Mouse (Mus musculus): Measurements from ENCODE around the gene Klf14. TPM values are rescaled to one million over a fixed set of nuclear protein-coding genes. Genes with fewer than 3 reads are reported as not detected.

Gene Klf14
- polyA plus RNA-seq, 1 experiment from 2014 or later = 0.27 TPM

GRCm38 (mm10) chr6:30921826-30922225, 37.1 kb downstream of the Klf14 start:
- 63% methylated on average over 10 of the region's 11 CpGs for WGBS
- no peaks in the 10 kb centered on the region for H3K27me3 ChIP-seq
- H3K36me3 ChIP-seq = no peaks in the 10 kb centered on the region
- 0 out of 2 replicates have a peak, but pooled peaks cover 5% of the 10 kb centered on the region for H3K4me1 ChIP-seq (replicated peaks)
- H3K4me2 ChIP-seq = no peak overlapping the region
- no peaks in the 10 kb centered on the region for H3K9me3 ChIP-seq
- ATAC-seq (ENCODE audit: low read depth) = no peak
- H3K4me3 ChIP-seq = no peak overlapping the region
- H3K27ac ChIP-seq (replicated peaks) = no peak overlapping the region
- H3K9ac ChIP-seq = no peak overlapping the region

- no peak overlapping the region for H3K9ac ChIP-seq
- H3K4me2 ChIP-seq = peak overlapping the region; percentile 32
- H3K4me3 ChIP-seq = no peak overlapping the region
- H3K36me3 ChIP-seq = no peaks in the 10 kb centered on the region
- ATAC-seq (ENCODE audit: low read depth) = no peak
- 0 out of 2 replicates have a peak, but pooled peaks cover 5% of the 10 kb centered on the region for H3K4me1 ChIP-seq (replicated peaks)
- WGBS = 61% methylated on average over 21 of the region's 21 CpGs
- H3K27ac ChIP-seq (replicated peaks) = no peak overlapping the region
- no peaks in the 10 kb centered on the region for H3K27me3 ChIP-seq
- H3K9me3 ChIP-seq = no peaks in the 10 kb centered on the region
Observed at GRCm38 (mm10) chr6:30920834-30921675, 37.8 kb downstream of the Klf14 start.

GRCm38 (mm10) chr6:30915473-30915872, 43.4 kb downstream of the Klf14 start, which contains the start of gene Tsga13:
TSS of gene Tsga13 (minus strand) at chr6:30915573.
- no peak within 1 kb of the TSS for H3K4me2 ChIP-seq
- H3K36me3 ChIP-seq = no peaks in the 10 kb centered on the region
- no peak within 1 kb of the TSS for H3K27ac ChIP-seq (replicated peaks)
- no peaks in the 10 kb centered on the region for H3K4me1 ChIP-seq (replicated peaks)
- WGBS = 87% methylated on average over 2 of the region's 2 CpGs
- no peaks in the 10 kb centered on the region for H3K27me3 ChIP-seq
- no peak for ATAC-seq (ENCODE audit: low read depth)
- H3K4me3 ChIP-seq = no peak within 1 kb of the TSS
- H3K9me3 ChIP-seq = no peaks in the 10 kb centered on the region
- H3K9ac ChIP-seq = no peak within 1 kb of the TSS

GRCm38 (mm10) chr6:30907970-30908369, 50.9 kb downstream of the Klf14 start:
- ATAC-seq (ENCODE audit: low read depth) = no peak
- H3K36me3 ChIP-seq = no peaks in the 10 kb centered on the region
- no peaks in the 10 kb centered on the region for H3K27me3 ChIP-seq
- no peak overlapping the region for H3K4me3 ChIP-seq
- no peak overlapping the region for H3K27ac ChIP-seq (replicated peaks)
- no peaks in the 10 kb centered on the region for H3K4me1 ChIP-seq (replicated peaks)
- no peaks in the 10 kb centered on the region for H3K9me3 ChIP-seq
- 56% methylated on average over 3 of the region's 3 CpGs for WGBS
- H3K9ac ChIP-seq = 0 out of 2 replicates have a peak overlapping the region, but pooled peaks have one; percentile 12
- no peak overlapping the region for H3K4me2 ChIP-seq

Other genes starting within 250 kb of the Klf14 start
- 431 and 546 TPM in 2 replicates for gene Mest, start 235.5 kb downstream of the Klf14 start, polyA plus RNA-seq (2015; fragmentation: Nextera tagmentation; extraction: Ambion mirVana)
- 27.6 and 29.7 TPM in 2 replicates for gene Copg2, start 62.3 kb downstream of the Klf14 start, polyA plus RNA-seq (2015; fragmentation: Nextera tagmentation; extraction: Ambion mirVana)
- 0.39 TPM in 1 of 2 replicates, not detected in the other for gene Tsga13, start 43.5 kb downstream of the Klf14 start, polyA plus RNA-seq (2015; fragmentation: Nextera tagmentation; extraction: Ambion mirVana)

All from neural tube, embryonic 13.5 days (tissue).